In genomic region chr15:94287495-94287894, GRCm38 (mm10) we compare ENCODE assay signal across 21 mouse cellular contexts.
A peak's percentile ranks its signal among the peaks of the same experiment; 100 is the strongest.
DNase-seq lines count a peak whose midpoint lies in the region; ATAC-seq lines count a peak whose summit lies in the region.
"Had no signal": no experiment of that assay in that cellular context is flagged by ENCODE, and none has a peak within 500 bp of the region (broad histone marks: within the 10 kb centered on the region; RNA-seq: fewer than 3 reads in every experiment).

No protein-coding gene starts in this region.

- DNase-seq in heart, embryonic 10.5 days (ENCODE audit: low spot score), result peak; percentile 30
- no peak for DNase-seq in heart, adult 18-20 months
- peak; percentile 35 for DNase-seq in left cerebral cortex, postnatal 4 days
- no peak for DNase-seq in left cerebral cortex, postnatal 25 days (ENCODE audit: low spot score in 2 of 2)
- DNase-seq in neural tube, embryonic 10.5 days (ENCODE audit: extremely low spot score, low spot score), result peak; percentile 4
- DNase-seq: adrenal gland, adult 2 months; adrenal gland, postnatal 14 days; B cell, adult 2 months; cerebellum, adult 11 months; cerebellum, adult 2 months; cerebellum, adult 9-11 months; gastrocnemius, postnatal 10 days; gastrocnemius, postnatal 36 days had no signal

- H3K4me3 ChIP-seq in heart, embryonic 10.5 days, result no peak overlapping the region
- no peak overlapping the region for H3K4me3 ChIP-seq in neural tube, embryonic 15.5 days (replicated peaks)
- H3K4me3 ChIP-seq: forebrain, embryonic 10.5 days; forebrain, embryonic 13.5 days; hindbrain, embryonic 12.5 days had no signal

- peaks cover 7% of the 10 kb centered on the region; the same call in 1 of the 2 replicates for H3K4me1 ChIP-seq in heart, embryonic 10.5 days
- H3K4me1 ChIP-seq in neural tube, embryonic 15.5 days, result no peaks in the 10 kb centered on the region
- H3K4me1 ChIP-seq: forebrain, embryonic 10.5 days; forebrain, embryonic 13.5 days; hindbrain, embryonic 12.5 days had no signal

- H3K9me3 ChIP-seq in heart, embryonic 10.5 days, result no peaks in the 10 kb centered on the region
- no peaks in the 10 kb centered on the region for H3K9me3 ChIP-seq in neural tube, embryonic 15.5 days (replicated peaks)
- H3K9me3 ChIP-seq: forebrain, embryonic 10.5 days; forebrain, embryonic 13.5 days; hindbrain, embryonic 12.5 days had no signal

- no peak overlapping the region for H3K9ac ChIP-seq in neural tube, embryonic 15.5 days (replicated peaks)
- H3K9ac ChIP-seq: forebrain, embryonic 13.5 days; hindbrain, embryonic 12.5 days had no signal

- no peak overlapping the region for H3K27ac ChIP-seq in heart, embryonic 10.5 days
- H3K27ac ChIP-seq in neural tube, embryonic 15.5 days (replicated peaks), result no peak overlapping the region
- H3K27ac ChIP-seq: forebrain, embryonic 10.5 days; forebrain, embryonic 13.5 days; hindbrain, embryonic 12.5 days had no signal

- H3K4me2 ChIP-seq in neural tube, embryonic 15.5 days, result no peak overlapping the region
- H3K4me2 ChIP-seq: forebrain, embryonic 13.5 days; hindbrain, embryonic 12.5 days had no signal

- H3K36me3 ChIP-seq in heart, embryonic 10.5 days, result no peaks in the 10 kb centered on the region
- H3K36me3 ChIP-seq in neural tube, embryonic 15.5 days, result no peaks in the 10 kb centered on the region
- H3K36me3 ChIP-seq: forebrain, embryonic 10.5 days; G1E; hindbrain, embryonic 12.5 days had no signal

- WGBS in heart, embryonic 10.5 days, result 70% methylated on average over 3 of the region's 3 CpGs
- 55% methylated on average over 3 of the region's 3 CpGs for whole genome bisulfite sequencing in neural tube, embryonic 15.5 days

- intact Hi-C loops in left cerebral cortex, postnatal 4 days (cut with DNase I), result no loop called here
- intact Hi-C loops in left cerebral cortex, postnatal 25 days (cut with DNase I), result no loop called here

- ATAC-seq in neural tube, embryonic 15.5 days (ENCODE audit: low FRiP score), result no peak
- ATAC-seq: forebrain, embryonic 13.5 days; inflammation-experienced regulatory T-cells, adult 6 months; intestine, embryonic 16.5 days had no signal

- no peaks in the 10 kb centered on the region for H3K27me3 ChIP-seq in heart, embryonic 10.5 days (ENCODE audit: insufficient read depth, poor library complexity, severe bottlenecking)
- H3K27me3 ChIP-seq in neural tube, embryonic 15.5 days (replicated peaks), result no peaks in the 10 kb centered on the region
- H3K27me3 ChIP-seq: CH12.LX; forebrain, embryonic 13.5 days; hindbrain, embryonic 12.5 days had no signal

Comparison
In these comparisons a context has a peak if more than half of its experiments do, and no peak if none do; other contexts are left out.
1. DNase-seq: peak in heart, embryonic 10.5 days (single experiment), left cerebral cortex, postnatal 4 days (single experiment) and neural tube, embryonic 10.5 days (single experiment); none in heart, adult 18-20 months (0 of 2) and left cerebral cortex, postnatal 25 days (0 of 2).